Mouse (Mus musculus) megakaryocyte progenitor cell, adult 5-6 weeks (primary cell): ENCODE measurements around the gene Pax2. TPM values are rescaled to one million over a fixed set of nuclear protein-coding genes. Genes with fewer than 3 reads are reported as not detected.

Experiments used
- total RNA-seq, 2 experiments: library from RNA; stranded (forward) in 1 of 2; stranded (reverse) in 1 of 2; fragments of 157-497, 149-512 nt in 1 of 2; fragments of 200-1000 nt in 1 of 2; gene quantifications; 2 replicates each; pipeline versions ENCODE4 v1.2.3 to v1.2.4; 2015 to 2017

The Pax2 gene
- total RNA-seq, 2 experiments from 2014 or later: not detected

Other genes with a start within 250 kb of the Pax2 start
- 0.52 and 0.54 TPM in 2 replicates for gene Sec31b, start 210.2 kb upstream of the Pax2 start, total RNA-seq (2015)
- 1.4 and 3.9 TPM in 2 replicates for gene Sec31b, start 210.2 kb upstream of the Pax2 start, total RNA-seq (2017)
- 2.2 TPM in 1 of 2 replicates, not detected in the other for gene Gm20538, start 203.2 kb upstream of the Pax2 start, total RNA-seq (2015)
- gene Gm20538, start 203.2 kb upstream of the Pax2 start, total RNA-seq (2017): not detected in 2 replicates
- 361 and 370 TPM in 2 replicates for gene Ndufb8, start 200.6 kb upstream of the Pax2 start, total RNA-seq (2015)
- 243 and 315 TPM in 2 replicates for gene Ndufb8, start 200.6 kb upstream of the Pax2 start, total RNA-seq (2017)
- 5.6 and 6.7 TPM in 2 replicates for gene Hif1an, start 193.2 kb upstream of the Pax2 start, total RNA-seq (2015)
- gene Hif1an, start 193.2 kb upstream of the Pax2 start, total RNA-seq (2017): 6.6 and 9.4 TPM in 2 replicates
- 28.4 and 34.7 TPM in 2 replicates for gene Slf2, start 175.1 kb downstream of the Pax2 start, total RNA-seq (2015)
- 35.4 and 42.4 TPM in 2 replicates for gene Slf2, start 175.1 kb downstream of the Pax2 start, total RNA-seq (2017)
- gene Sema4g, start 233.1 kb downstream of the Pax2 start, total RNA-seq (2015): 0.15 and 0.30 TPM in 2 replicates
- gene Sema4g, start 233.1 kb downstream of the Pax2 start, total RNA-seq (2017): 0.03 TPM in 1 of 2 replicates, not detected in the other
- gene Twnk, start 249.6 kb downstream of the Pax2 start, total RNA-seq (2015): 16.5 and 18.6 TPM in 2 replicates
- 18.4 and 22.4 TPM in 2 replicates for gene Twnk, start 249.6 kb downstream of the Pax2 start, total RNA-seq (2017)